Mouse (Mus musculus) spleen, embryonic (tissue): Measurements from ENCODE around the gene Scyl3.

Source experiments
- CTCF ChIA-PET: fragments of 350-600 bp; sonication (Branson Sonifier 250); formaldehyde crosslinking; loops from one replicate; lab custom pipeline; 2022; lab: Charles Lee

Gene Scyl3

DNA sequence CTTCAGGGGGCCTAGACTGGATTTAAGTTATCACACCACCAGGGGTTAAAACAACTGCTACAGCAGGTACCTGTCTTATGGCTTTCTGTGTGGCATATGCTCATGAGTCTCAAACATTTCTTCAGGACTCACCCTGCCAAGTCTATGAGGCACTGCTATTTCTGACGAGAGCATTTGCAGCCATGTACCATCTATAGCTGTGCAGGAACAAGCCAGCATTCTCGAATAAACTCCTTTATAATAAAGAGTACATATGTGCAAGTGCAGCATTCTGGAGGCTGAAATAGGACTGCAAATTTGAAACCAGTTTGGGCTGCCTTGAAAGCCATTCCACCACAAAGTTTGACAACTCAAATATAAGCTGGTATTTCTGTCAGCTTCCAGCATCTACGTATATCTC lies 29.1 kb downstream of the Scyl3 start:
- CTCF ChIA-PET, result interaction anchor here (0.7 kb wide), 1 partner anchor 263 kb away, joined by 4 read pairs; no protein-coding TSS in a partner anchor

GRCm38 (mm10) chr1:163964008-163964689 lies 35.2 kb downstream of the Scyl3 start:
- CTCF ChIA-PET, result no interaction called here

DNA sequence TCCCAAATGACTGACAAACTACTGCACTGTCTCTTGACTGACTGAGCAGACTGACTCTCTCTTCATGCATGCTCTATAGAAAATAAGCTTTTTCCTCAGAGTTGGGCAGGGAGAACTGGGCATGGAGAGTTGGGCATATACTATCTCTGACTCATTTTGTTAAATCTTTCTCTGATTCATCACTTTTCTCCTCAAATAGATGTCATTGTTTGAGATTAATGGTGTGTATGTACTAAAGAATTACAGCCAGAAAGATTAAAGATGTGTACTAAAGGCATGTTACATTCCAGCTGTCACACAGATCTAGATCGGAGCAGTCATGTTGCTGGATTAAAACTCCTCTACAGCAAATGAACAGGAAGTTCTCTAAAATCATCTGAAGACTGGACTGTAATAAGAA lies 45.6 kb downstream of the Scyl3 start:
- CTCF ChIA-PET, result no interaction called here

DNA sequence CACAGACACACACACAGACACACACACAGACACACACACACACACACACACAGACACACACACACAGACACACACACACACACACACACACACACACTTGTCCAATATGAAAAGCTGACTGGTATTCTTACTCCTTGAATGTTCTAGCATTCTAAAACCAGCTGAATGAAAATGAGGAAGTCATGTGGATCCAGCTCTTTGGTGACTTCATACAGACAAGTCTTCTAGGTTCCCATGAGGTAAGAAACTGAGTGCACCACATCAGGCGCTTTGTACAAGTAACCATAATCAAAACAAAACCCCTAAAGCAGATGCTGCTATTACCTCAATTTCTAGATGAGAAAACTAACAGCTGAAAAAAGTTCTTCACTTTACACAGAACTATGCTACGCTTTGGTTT lies 46.2 kb downstream of the Scyl3 start:
- CTCF ChIA-PET, result no interaction called here

- CTCF ChIA-PET, result interaction anchor here (0.6 kb wide), 1 partner anchor 135 kb away, joined by 4 read pairs; no protein-coding TSS in a partner anchor
These were observed 47.6 kb downstream of the Scyl3 start for GRCm38 (mm10) chr1:163976515-163976914.

DNA sequence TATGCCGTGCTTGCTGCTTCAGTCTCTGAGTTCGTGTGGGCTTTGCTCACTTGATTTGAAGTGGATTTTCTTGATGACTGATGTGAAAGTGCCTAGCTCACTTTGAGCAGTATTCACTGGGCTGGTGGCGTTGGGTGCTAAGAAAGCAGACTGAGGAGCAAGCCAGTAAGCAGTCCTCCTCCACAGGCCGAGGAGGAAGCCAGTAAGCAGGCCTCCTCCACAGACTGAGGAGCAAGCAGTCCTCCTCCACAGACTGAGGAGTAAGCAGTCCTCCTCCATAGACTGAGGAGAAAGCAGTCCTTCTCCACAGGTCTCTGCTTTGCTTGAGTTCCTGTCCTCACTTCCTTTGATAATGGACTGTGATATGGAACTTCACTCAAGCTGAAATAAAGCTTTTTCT lies 63.5 kb downstream of the Scyl3 start:
- CTCF ChIA-PET, result no interaction called here

GRCm38 (mm10) chr1:163994173-163994720 lies 65.3 kb downstream of the Scyl3 start:
- CTCF ChIA-PET, result interaction anchor here (0.7 kb wide), 1 partner anchor 11 kb away, joined by 3 read pairs; no protein-coding TSS in a partner anchor

GRCm38 (mm10) chr1:163994721-163995608 lies 66.1 kb downstream of the Scyl3 start, which contains the start of the genes BC055324 and Mettl18:
BC055324 (minus strand) TSS chr1:163994796.
Mettl18 (plus strand) TSS chr1:163994889.
- CTCF ChIA-PET, result interaction anchor here (0.7 kb wide), 2 partner anchors 12 to 336 kb away, joined by 3 to 25 read pairs; no protein-coding TSS in a partner anchor

GRCm38 (mm10) chr1:163995609-163995913 lies 66.7 kb downstream of the Scyl3 start:
- CTCF ChIA-PET, result interaction anchor here (0.7 kb wide), 1 partner anchor 336 kb away, joined by 25 read pairs; no protein-coding TSS in a partner anchor

GRCm38 (mm10) chr1:164001831-164002452 lies 73.0 kb downstream of the Scyl3 start:
- CTCF ChIA-PET, result interaction anchor here (0.6 kb wide), 1 partner anchor 8 kb away, joined by 5 read pairs; no protein-coding TSS in a partner anchor

- CTCF ChIA-PET, result interaction anchor here (1.7 kb wide), 1 partner anchor 134 kb away, joined by 4 read pairs; no protein-coding TSS in a partner anchor
These were observed 75.4 kb downstream of the Scyl3 start for GRCm38 (mm10) chr1:164004311-164004710.
